Mouse (Mus musculus): ENCODE data around the gene Susd1.

The Susd1 gene

GRCm38 (mm10) chr4:59437990-59438854 lies at the start of gene Susd1:
Susd1 (minus strand) TSS chr4:59438633.
- peak; percentile 76 to 82 for DNase-seq

- DNase-seq: no peak
Measured at GRCm38 (mm10) chr4:59471306-59471705, 32.9 kb upstream of the Susd1 start.

GRCm38 (mm10) chr4:59465449-59465848 lies 27.0 kb upstream of the Susd1 start:
- no peak for DNase-seq

- DNase-seq: no peak
Measured at GRCm38 (mm10) chr4:59464661-59465060, 26.2 kb upstream of the Susd1 start.

- DNase-seq: peak in 1 of 2 experiments; percentile 21
Measured at GRCm38 (mm10) chr4:59462494-59462893, 24.1 kb upstream of the Susd1 start.

- no peak for DNase-seq
Measured at GRCm38 (mm10) chr4:59461116-59461727, 22.8 kb upstream of the Susd1 start.

GRCm38 (mm10) chr4:59459216-59459955 lies 21.0 kb upstream of the Susd1 start:
- DNase-seq: no peak

- no peak for DNase-seq
Measured at GRCm38 (mm10) chr4:59457941-59458340, 19.5 kb upstream of the Susd1 start.

- DNase-seq: no peak
Measured at GRCm38 (mm10) chr4:59457091-59457490, 18.7 kb upstream of the Susd1 start.

- no peak for DNase-seq
Measured at GRCm38 (mm10) chr4:59455465-59455864, 17.0 kb upstream of the Susd1 start.

GRCm38 (mm10) chr4:59454046-59454445 lies 15.6 kb upstream of the Susd1 start:
- no peak for DNase-seq

GRCm38 (mm10) chr4:59452503-59452933 lies 14.1 kb upstream of the Susd1 start:
- no peak for DNase-seq

GRCm38 (mm10) chr4:59450906-59451305 lies 12.5 kb upstream of the Susd1 start:
- DNase-seq: no peak

- no peak for DNase-seq
Measured at GRCm38 (mm10) chr4:59450234-59450854, 11.9 kb upstream of the Susd1 start.

- no peak for DNase-seq
Measured at GRCm38 (mm10) chr4:59447296-59447695, 8.9 kb upstream of the Susd1 start.

GRCm38 (mm10) chr4:59445516-59445915 lies 7.1 kb upstream of the Susd1 start:
- peak; percentile 35 to 55 for DNase-seq

GRCm38 (mm10) chr4:59444994-59445393 lies 6.6 kb upstream of the Susd1 start:
- peak; percentile 13 to 33 for DNase-seq

- DNase-seq: peak; percentile 52 to 69
Measured at GRCm38 (mm10) chr4:59444085-59444484, 5.7 kb upstream of the Susd1 start.

- no peak for DNase-seq
Measured at GRCm38 (mm10) chr4:59441265-59441664, 2.8 kb upstream of the Susd1 start.

- DNase-seq: no peak
Measured at GRCm38 (mm10) chr4:59439960-59440359, 1.5 kb upstream of the Susd1 start.

- DNase-seq: no peak
Measured at GRCm38 (mm10) chr4:59439041-59439440, 608 bp upstream of the Susd1 start.

- DNase-seq: no peak
Measured at GRCm38 (mm10) chr4:59435951-59436350, 2.5 kb downstream of the Susd1 start.

- no peak for DNase-seq
Measured at GRCm38 (mm10) chr4:59434039-59434438, 4.4 kb downstream of the Susd1 start.

Data from thymus, postnatal 36 days (tissue).